Mouse (Mus musculus): ENCODE data around the gene Efcab6. TPM values are rescaled to one million over a fixed set of nuclear protein-coding genes. Genes with fewer than 3 reads are reported as not detected.

Gene Efcab6
- polyA plus RNA-seq, 1 experiment from 2014 or later, result 0.65 TPM

- no peaks in the 10 kb centered on the region for H3K4me1 ChIP-seq (ENCODE audit: control insufficient read depth, insufficient read depth, low read depth, low read length)
- no peak overlapping the region for H3K9ac ChIP-seq (ENCODE audit: low read depth, low read length)
- no peaks in the 10 kb centered on the region for H3K27me3 ChIP-seq (replicated peaks; ENCODE audit: control insufficient read depth, insufficient read depth, low read length)
- no peak for ATAC-seq
- no peak overlapping the region for H3K4me3 ChIP-seq (ENCODE audit: low read length)
- 40% methylated on average over 5 of the region's 5 CpGs for WGBS
- H3K9me3 ChIP-seq (ENCODE audit: control insufficient read depth, low read length), result no peaks in the 10 kb centered on the region
- no peaks in the 10 kb centered on the region for H3K36me3 ChIP-seq (ENCODE audit: control insufficient read depth, insufficient read depth, low read length)
- no peak overlapping the region for H3K27ac ChIP-seq (ENCODE audit: low read depth, low read length)
- no peak overlapping the region for H3K4me2 ChIP-seq (ENCODE audit: low read length)
Observed at GRCm38 (mm10) chr15:83977108-83977507, 88.1 kb downstream of the Efcab6 start.

GRCm38 (mm10) chr15:83972206-83972605 lies 93.0 kb downstream of the Efcab6 start:
- Histone ChIP-seq H3K27me3 (replicated peaks; ENCODE audit: control insufficient read depth, insufficient read depth, low read length) (no peaks in the 10 kb centered on the region), H3K4me1 (ENCODE audit: control insufficient read depth, insufficient read depth, low read depth, low read length) (no peaks in the 10 kb centered on the region; the same call in 1 of the 2 replicates), H3K36me3 (ENCODE audit: control insufficient read depth, insufficient read depth, low read length) (no peaks in the 10 kb centered on the region), H3K9me3 (ENCODE audit: control insufficient read depth, low read length) (no peaks in the 10 kb centered on the region), H3K9ac (ENCODE audit: low read depth, low read length) (no peak overlapping the region), H3K27ac (ENCODE audit: low read depth, low read length) (no peak overlapping the region), H3K4me3 (ENCODE audit: low read length) (no peak overlapping the region), H3K4me2 (ENCODE audit: low read length) (no peak overlapping the region)
- ATAC-seq, result no peak
- 52% methylated on average over 9 of the region's 9 CpGs for WGBS

- no peaks in the 10 kb centered on the region for H3K27me3 ChIP-seq (replicated peaks; ENCODE audit: control insufficient read depth, insufficient read depth, low read length)
- H3K9me3 ChIP-seq (ENCODE audit: control insufficient read depth, low read length), result no peaks in the 10 kb centered on the region
- no peak overlapping the region for H3K4me3 ChIP-seq (ENCODE audit: low read length)
- H3K27ac ChIP-seq (ENCODE audit: low read depth, low read length), result no peak overlapping the region
- no peak; the same call in 1 of the 2 replicates for ATAC-seq
- no peak overlapping the region for H3K9ac ChIP-seq (ENCODE audit: low read depth, low read length)
- 36% methylated on average over 12 of the region's 12 CpGs for WGBS
- H3K36me3 ChIP-seq (ENCODE audit: control insufficient read depth, insufficient read depth, low read length), result no peaks in the 10 kb centered on the region
- peak overlapping the region; percentile 4; the same call in 1 of the 2 replicates for H3K4me2 ChIP-seq (ENCODE audit: low read length)
- H3K4me1 ChIP-seq (ENCODE audit: control insufficient read depth, insufficient read depth, low read depth, low read length), result no peaks in the 10 kb centered on the region; the same call in 1 of the 2 replicates
Observed at GRCm38 (mm10) chr15:83967802-83968201, 97.4 kb downstream of the Efcab6 start.

- no peak for ATAC-seq
- no peaks in the 10 kb centered on the region; the same call in 1 of the 2 replicates for H3K4me1 ChIP-seq (ENCODE audit: control insufficient read depth, insufficient read depth, low read depth, low read length)
- no peaks in the 10 kb centered on the region for H3K36me3 ChIP-seq (ENCODE audit: control insufficient read depth, insufficient read depth, low read length)
- no peak overlapping the region for H3K27ac ChIP-seq (ENCODE audit: low read depth, low read length)
- no peak overlapping the region for H3K4me3 ChIP-seq (ENCODE audit: low read length)
- 69% methylated on average over 8 of the region's 8 CpGs for WGBS
- H3K9ac ChIP-seq (ENCODE audit: low read depth, low read length), result no peak overlapping the region
- H3K9me3 ChIP-seq (ENCODE audit: control insufficient read depth, low read length), result no peaks in the 10 kb centered on the region
- no peak overlapping the region for H3K4me2 ChIP-seq (ENCODE audit: low read length)
- H3K27me3 ChIP-seq (replicated peaks; ENCODE audit: control insufficient read depth, insufficient read depth, low read length), result no peaks in the 10 kb centered on the region
Observed at GRCm38 (mm10) chr15:83965126-83965525, 100.1 kb downstream of the Efcab6 start.

- H3K36me3 ChIP-seq (ENCODE audit: control insufficient read depth, insufficient read depth, low read length), result no peaks in the 10 kb centered on the region
- no peak overlapping the region for H3K27ac ChIP-seq (ENCODE audit: low read depth, low read length)
- WGBS, result 69% methylated on average over 3 of the region's 3 CpGs
- ATAC-seq, result no peak
- no peak overlapping the region for H3K4me3 ChIP-seq (ENCODE audit: low read length)
- H3K4me2 ChIP-seq (ENCODE audit: low read length), result no peak overlapping the region
- H3K9ac ChIP-seq (ENCODE audit: low read depth, low read length), result no peak overlapping the region
- no peaks in the 10 kb centered on the region; the same call in 1 of the 2 replicates for H3K4me1 ChIP-seq (ENCODE audit: control insufficient read depth, insufficient read depth, low read depth, low read length)
- no peaks in the 10 kb centered on the region for H3K27me3 ChIP-seq (replicated peaks; ENCODE audit: control insufficient read depth, insufficient read depth, low read length)
- H3K9me3 ChIP-seq (ENCODE audit: control insufficient read depth, low read length), result no peaks in the 10 kb centered on the region
Observed at GRCm38 (mm10) chr15:83958376-83958775, 106.8 kb downstream of the Efcab6 start.

GRCm38 (mm10) chr15:83956996-83957395 lies 108.2 kb downstream of the Efcab6 start:
- no peaks in the 10 kb centered on the region for H3K4me1 ChIP-seq (ENCODE audit: control insufficient read depth, insufficient read depth, low read depth, low read length)
- H3K9me3 ChIP-seq (ENCODE audit: control insufficient read depth, low read length), result no peaks in the 10 kb centered on the region
- H3K27ac ChIP-seq (ENCODE audit: low read depth, low read length), result no peak overlapping the region
- H3K4me3 ChIP-seq (ENCODE audit: low read length), result no peak overlapping the region
- no peak overlapping the region for H3K4me2 ChIP-seq (ENCODE audit: low read length)
- H3K36me3 ChIP-seq (ENCODE audit: control insufficient read depth, insufficient read depth, low read length), result no peaks in the 10 kb centered on the region
- no peaks in the 10 kb centered on the region for H3K27me3 ChIP-seq (replicated peaks; ENCODE audit: control insufficient read depth, insufficient read depth, low read length)
- WGBS, result 91% methylated on average over 7 of the region's 7 CpGs
- ATAC-seq, result no peak
- no peak overlapping the region for H3K9ac ChIP-seq (ENCODE audit: low read depth, low read length)

- no peaks in the 10 kb centered on the region for H3K9me3 ChIP-seq (ENCODE audit: control insufficient read depth, low read length)
- WGBS, result 80% methylated on average over 8 of the region's 8 CpGs
Observed at GRCm38 (mm10) chr15:83955948-83956707, 109.1 kb downstream of the Efcab6 start.

GRCm38 (mm10) chr15:83949729-83950491 lies 115.3 kb downstream of the Efcab6 start:
- H3K4me3 ChIP-seq (ENCODE audit: low read length), result no peak overlapping the region
- no peaks in the 10 kb centered on the region for H3K4me1 ChIP-seq (ENCODE audit: control insufficient read depth, insufficient read depth, low read depth, low read length)
- no peaks in the 10 kb centered on the region for H3K27me3 ChIP-seq (replicated peaks; ENCODE audit: control insufficient read depth, insufficient read depth, low read length)
- no peak for ATAC-seq
- H3K36me3 ChIP-seq (ENCODE audit: control insufficient read depth, insufficient read depth, low read length), result no peaks in the 10 kb centered on the region
- no peak overlapping the region for H3K27ac ChIP-seq (ENCODE audit: low read depth, low read length)
- no peaks in the 10 kb centered on the region for H3K9me3 ChIP-seq (ENCODE audit: control insufficient read depth, low read length)
- no peak overlapping the region for H3K9ac ChIP-seq (ENCODE audit: low read depth, low read length)
- no peak overlapping the region for H3K4me2 ChIP-seq (ENCODE audit: low read length)
- WGBS, result 54% methylated on average over 16 of the region's 16 CpGs

More at GRCm38 (mm10) chr15:83955948-83956707, 109.1 kb downstream of the Efcab6 start:
- Histone ChIP-seq H3K27ac (ENCODE audit: low read depth, low read length) (no peak overlapping the region), H3K36me3 (ENCODE audit: control insufficient read depth, insufficient read depth, low read length) (no peaks in the 10 kb centered on the region), H3K4me1 (ENCODE audit: control insufficient read depth, insufficient read depth, low read depth, low read length) (no peaks in the 10 kb centered on the region), H3K4me2 (ENCODE audit: low read length) (no peak overlapping the region), H3K9ac (ENCODE audit: low read depth, low read length) (no peak overlapping the region), H3K27me3 (replicated peaks; ENCODE audit: control insufficient read depth, insufficient read depth, low read length) (no peaks in the 10 kb centered on the region), H3K4me3 (ENCODE audit: low read length) (no peak overlapping the region)
- no peak for ATAC-seq

GRCm38 (mm10) chr15:83939703-83940102 lies 125.5 kb downstream of the Efcab6 start:
- Histone ChIP-seq H3K4me1 (ENCODE audit: control insufficient read depth, insufficient read depth, low read depth, low read length) (no peaks in the 10 kb centered on the region), H3K4me2 (ENCODE audit: low read length) (no peak overlapping the region), H3K9ac (ENCODE audit: low read depth, low read length) (no peak overlapping the region), H3K36me3 (ENCODE audit: control insufficient read depth, insufficient read depth, low read length) (no peaks in the 10 kb centered on the region), H3K27me3 (replicated peaks; ENCODE audit: control insufficient read depth, insufficient read depth, low read length) (no peaks in the 10 kb centered on the region), H3K27ac (ENCODE audit: low read depth, low read length) (no peak overlapping the region), H3K4me3 (ENCODE audit: low read length) (no peak overlapping the region), H3K9me3 (ENCODE audit: control insufficient read depth, low read length) (no peaks in the 10 kb centered on the region)
- WGBS, result 41% methylated on average over 5 of the region's 5 CpGs
- no peak for ATAC-seq

All from hindbrain, embryonic 16.5 days (tissue).